Mouse (Mus musculus) liver, embryonic 16.5 days (tissue): ENCODE measurements at regions not wholly inside any gene's neighbourhood (a gene's known extent, or its start where the extent isn't known, plus 50 kb on each side); places are given as distances from the start of the nearest gene placed in this dataset.

Source experiments
- ATAC-seq: fragments of 200-750 bp; cut with Nextera tagmentation; 2 replicates; pipeline ENCODE4 v1.8.0; 2017; ENCODE audit warnings: low read depth, mild to moderate bottlenecking, moderate number of reproducible peaks, moderate library complexity
- H3K27ac ChIP-seq: fragments of 300-500 bp; sonication (generic); 2 replicates; pipeline ENCODE4 v1.5.1; 2014; ENCODE audit warnings: mild to moderate bottlenecking, low read length
- H3K27me3 ChIP-seq: fragments of 300-500 bp; sonication (generic); 2 replicates; pipeline ENCODE4 v1.6.1; 2014; ENCODE audit warnings: low read depth, low read length, mixed read lengths; ENCODE audit not compliant: control insufficient read depth, insufficient read depth
- H3K36me3 ChIP-seq: fragments of 300-500 bp; sonication (generic); 2 replicates; pipeline ENCODE4 v1.6.1; 2014; ENCODE audit warnings: mild to moderate bottlenecking; ENCODE audit not compliant: control insufficient read depth, insufficient read depth
- H3K4me1 ChIP-seq: fragments of 300-500 bp; sonication (generic); 2 replicates; pipeline ENCODE4 v1.6.1; 2014; ENCODE audit warnings: low read depth, low read length, mixed read lengths; ENCODE audit not compliant: control insufficient read depth
- H3K4me2 ChIP-seq: fragments of 300-500 bp; sonication (generic); 2 replicates; pipeline ENCODE4 v1.6.1; 2014; ENCODE audit warnings: low read depth, low read length, mixed read lengths
- H3K4me3 ChIP-seq: fragments of 300-500 bp; sonication (generic); 2 replicates; pipeline ENCODE4 v1.5.1; 2014; ENCODE audit warnings: low read depth, mild to moderate bottlenecking, low read length
- H3K9ac ChIP-seq: fragments of 300-500 bp; sonication (generic); 2 replicates; pipeline ENCODE4 v1.6.1; 2014; ENCODE audit warnings: low read depth, low read length
- H3K9me3 ChIP-seq: fragments of 300-500 bp; sonication (generic); replicated peaks from 2 replicates; pipeline ENCODE4 v1.6.1; 2016; ENCODE audit warnings: low read length; ENCODE audit not compliant: control insufficient read depth
- WGBS: fragments of 180-500 bp; shearing (Covaris S2); extraction: QIAGEN DNeasy Blood & Tissue Kit; methylation state at CpG from one replicate; pipeline ENCODE4 v1.1.7; 2014; ENCODE audit not compliant: insufficient replicate concordance; 5-methylcytosine and 5-hydroxymethylcytosine counted together

DNA sequence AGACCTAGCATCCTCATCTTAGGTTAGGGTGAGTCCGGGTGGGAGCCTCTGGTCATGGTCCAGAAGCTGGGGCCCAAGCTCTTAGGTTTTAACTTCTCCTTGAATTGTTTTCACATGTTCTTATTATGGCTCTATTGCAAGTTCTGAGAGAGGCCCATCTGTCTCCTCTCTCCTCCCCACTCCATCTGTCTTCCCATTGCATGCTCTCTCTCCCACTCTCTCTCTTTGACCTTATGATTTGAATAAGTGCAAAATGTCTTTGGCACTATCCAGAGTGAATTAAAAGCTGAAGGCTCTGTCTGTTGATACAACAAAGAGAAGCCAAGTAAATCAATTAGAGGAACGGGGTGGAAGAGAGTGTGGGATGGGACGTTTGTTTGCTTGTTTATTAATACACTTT is 146.2 kb upstream of the Rfx3 start:
- 55% methylated on average over 3 of the region's 3 CpGs for WGBS

DNA sequence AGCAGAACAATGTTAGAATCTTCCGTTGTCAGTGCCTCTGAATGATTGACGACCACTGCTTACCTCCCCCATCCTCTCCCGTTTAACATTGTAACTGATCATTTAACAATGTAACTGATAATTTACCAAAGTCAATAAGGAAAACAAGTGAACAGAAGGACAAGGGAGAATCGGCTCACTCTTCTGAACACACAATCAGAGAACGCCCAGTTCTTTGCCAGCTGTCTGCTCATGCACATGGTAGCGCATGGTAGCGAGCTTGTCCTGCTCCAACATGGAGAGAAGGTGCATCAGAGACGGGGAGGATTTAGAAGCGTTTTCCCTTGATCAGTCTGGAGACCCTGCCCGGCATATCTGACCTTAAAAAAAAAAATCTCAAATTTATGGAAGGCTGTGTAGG is 126.6 kb upstream of the Rfx3 start:
- Histone ChIP-seq H3K4me3 (no peak overlapping the region), H3K4me2 (no peak overlapping the region), H3K27ac (no peak overlapping the region), H3K36me3 (no peaks in the 10 kb centered on the region), H3K27me3 (no peaks in the 10 kb centered on the region), H3K9me3 (no peaks in the 10 kb centered on the region), H3K4me1 (no peaks in the 10 kb centered on the region), H3K9ac (no peak overlapping the region)
- WGBS: 62% methylated on average over 10 of the region's 10 CpGs
- no peak for ATAC-seq

More for the DNA sequence above, 146.2 kb upstream of the Rfx3 start:
- no peak for ATAC-seq
- Histone ChIP-seq H3K36me3 (no peaks in the 10 kb centered on the region), H3K4me2 (no peak overlapping the region), H3K9me3 (no peaks in the 10 kb centered on the region), H3K27ac (no peak overlapping the region), H3K4me1 (no peaks in the 10 kb centered on the region), H3K4me3 (no peak overlapping the region), H3K9ac (no peak overlapping the region), H3K27me3 (no peaks in the 10 kb centered on the region)

DNA sequence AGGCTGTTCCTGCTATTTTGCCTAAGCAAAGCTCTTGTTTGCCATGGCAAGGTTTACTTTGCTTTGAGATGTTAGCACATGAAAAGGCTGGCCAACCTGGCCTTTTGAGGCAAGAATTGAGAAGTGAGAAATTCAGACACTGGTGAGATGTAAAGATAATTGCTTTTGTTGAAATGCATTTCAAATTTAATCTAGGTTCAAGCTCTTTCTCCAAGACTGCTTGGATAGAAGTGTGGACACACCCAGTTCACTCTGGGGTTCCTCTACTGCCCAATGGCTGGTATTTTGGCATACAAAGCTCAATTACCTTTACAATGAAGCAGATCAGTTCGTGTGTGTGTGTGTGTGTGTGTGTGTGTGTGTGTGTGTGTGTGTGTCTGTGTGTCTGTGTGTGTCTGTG is 123.8 kb upstream of the Rfx3 start:
- WGBS: 17% methylated on average over 1 of the region's 1 CpGs
- no peak for ATAC-seq
- H3K27ac ChIP-seq: no peak overlapping the region

DNA sequence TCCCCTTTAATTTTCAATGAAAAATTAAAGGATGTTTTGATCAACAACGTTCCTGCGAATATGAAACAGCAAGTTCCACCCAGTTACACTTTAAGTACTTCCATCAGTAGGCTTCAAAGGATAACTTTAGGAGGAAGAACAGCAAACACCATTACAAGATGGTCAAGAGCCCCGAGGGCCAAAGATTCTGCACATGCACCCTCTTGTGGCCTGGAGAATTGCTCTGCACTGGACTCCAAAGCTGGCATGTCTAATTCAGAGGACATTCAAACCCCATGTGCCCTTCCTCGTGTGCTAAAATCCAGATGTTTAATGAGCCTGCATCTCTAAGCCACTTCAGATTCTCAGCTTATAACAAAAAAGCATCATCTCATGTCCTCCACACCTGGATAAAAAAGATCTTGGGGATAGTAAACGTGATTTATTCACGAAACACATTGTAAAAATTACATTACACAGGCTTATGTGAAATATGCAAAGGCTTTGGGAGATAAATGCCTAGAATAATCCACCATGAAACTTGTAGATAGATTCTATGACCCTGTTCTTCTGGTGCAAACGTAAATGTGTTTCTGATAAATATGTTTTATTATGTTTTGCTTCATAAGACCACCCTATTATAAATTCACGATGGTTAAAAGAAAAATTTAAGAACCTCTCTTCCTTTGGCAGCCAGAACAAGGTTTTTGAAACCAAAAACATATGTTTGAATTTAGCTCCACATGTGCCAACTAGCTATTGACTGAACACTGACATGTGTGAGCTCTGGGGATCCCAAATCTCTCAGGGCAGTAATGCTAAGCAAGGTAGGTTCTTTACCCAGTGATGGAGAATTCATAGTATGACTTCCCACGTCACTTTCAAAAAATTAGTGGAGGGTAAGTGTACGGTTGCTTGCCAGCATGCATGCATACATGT is 100.6 kb upstream of the Rfx3 start:
- ATAC-seq: no peak

More for the DNA sequence above, 123.8 kb upstream of the Rfx3 start:
- Histone ChIP-seq H3K27me3 (no peaks in the 10 kb centered on the region), H3K4me1 (no peaks in the 10 kb centered on the region), H3K36me3 (no peaks in the 10 kb centered on the region), H3K4me3 (no peak overlapping the region), H3K9ac (no peak overlapping the region), H3K9me3 (no peaks in the 10 kb centered on the region), H3K4me2 (no peak overlapping the region; the same call in 1 of the 2 replicates)

DNA sequence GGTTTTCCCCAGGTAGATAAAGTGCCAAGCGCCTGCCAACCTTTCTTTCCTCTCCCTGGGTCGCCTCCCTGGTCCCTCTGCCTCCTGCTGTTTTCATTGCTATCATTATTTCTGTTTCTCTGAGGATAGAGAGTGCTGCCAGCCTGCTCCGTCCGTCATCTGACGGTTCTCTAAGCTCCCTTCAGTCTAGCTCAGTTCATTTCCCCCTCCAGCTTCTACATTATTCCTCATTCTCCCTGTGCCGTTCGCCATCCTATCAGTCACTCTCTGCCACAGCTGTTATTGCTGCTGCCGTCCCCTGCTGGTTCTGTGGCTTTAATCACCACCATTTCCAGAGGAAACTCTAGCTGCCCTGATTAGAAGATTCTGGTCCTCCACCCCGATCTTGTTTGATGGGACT is 84.7 kb upstream of the Rfx3 start:
- ATAC-seq: no peak

More for the DNA sequence above, 100.6 kb upstream of the Rfx3 start:
- Histone ChIP-seq H3K9me3 (no peaks in the 10 kb centered on the region), H3K36me3 (no peaks in the 10 kb centered on the region), H3K27me3 (no peaks in the 10 kb centered on the region), H3K4me2 (no peak overlapping the region), H3K4me1 (no peaks in the 10 kb centered on the region), H3K27ac (no peak overlapping the region), H3K4me3 (no peak overlapping the region), H3K9ac (no peak overlapping the region)
- WGBS: 64% methylated on average over 10 of the region's 10 CpGs

DNA sequence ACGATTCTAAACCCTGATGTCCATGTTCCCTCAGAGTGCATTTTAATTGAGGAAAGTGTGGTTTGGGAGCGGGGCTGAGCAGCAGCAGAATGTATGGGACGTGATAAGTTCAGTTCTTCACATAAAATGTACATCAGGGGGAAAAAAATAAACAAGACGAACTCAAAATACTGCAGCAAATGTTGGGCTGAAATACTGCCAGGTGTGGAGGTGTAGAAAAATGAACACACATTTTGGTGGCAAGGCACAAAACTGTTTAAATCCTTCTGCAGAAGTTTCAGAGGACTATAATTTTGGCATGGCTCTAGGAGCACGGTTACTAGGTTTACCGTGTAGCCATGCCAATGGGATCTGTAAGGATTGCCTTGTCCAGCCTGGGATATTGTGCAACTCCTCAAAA is 81.3 kb upstream of the Rfx3 start:
- Histone ChIP-seq H3K9me3 (no peaks in the 10 kb centered on the region), H3K4me1 (no peaks in the 10 kb centered on the region), H3K4me2 (no peak overlapping the region), H3K36me3 (no peaks in the 10 kb centered on the region), H3K27me3 (no peaks in the 10 kb centered on the region), H3K9ac (no peak overlapping the region), H3K4me3 (no peak overlapping the region), H3K27ac (no peak overlapping the region)
- WGBS: 63% methylated on average over 6 of the region's 6 CpGs
- ATAC-seq: no peak

More for the DNA sequence above, 84.7 kb upstream of the Rfx3 start:
- H3K4me1 ChIP-seq: no peaks in the 10 kb centered on the region
- 19% methylated on average over 9 of the region's 9 CpGs for WGBS
- no peak overlapping the region for H3K4me3 ChIP-seq
- no peaks in the 10 kb centered on the region for H3K9me3 ChIP-seq
- H3K27ac ChIP-seq: no peak overlapping the region
- no peak overlapping the region for H3K4me2 ChIP-seq
- H3K9ac ChIP-seq: no peak overlapping the region
- H3K36me3 ChIP-seq: no peaks in the 10 kb centered on the region
- no peaks in the 10 kb centered on the region for H3K27me3 ChIP-seq

DNA sequence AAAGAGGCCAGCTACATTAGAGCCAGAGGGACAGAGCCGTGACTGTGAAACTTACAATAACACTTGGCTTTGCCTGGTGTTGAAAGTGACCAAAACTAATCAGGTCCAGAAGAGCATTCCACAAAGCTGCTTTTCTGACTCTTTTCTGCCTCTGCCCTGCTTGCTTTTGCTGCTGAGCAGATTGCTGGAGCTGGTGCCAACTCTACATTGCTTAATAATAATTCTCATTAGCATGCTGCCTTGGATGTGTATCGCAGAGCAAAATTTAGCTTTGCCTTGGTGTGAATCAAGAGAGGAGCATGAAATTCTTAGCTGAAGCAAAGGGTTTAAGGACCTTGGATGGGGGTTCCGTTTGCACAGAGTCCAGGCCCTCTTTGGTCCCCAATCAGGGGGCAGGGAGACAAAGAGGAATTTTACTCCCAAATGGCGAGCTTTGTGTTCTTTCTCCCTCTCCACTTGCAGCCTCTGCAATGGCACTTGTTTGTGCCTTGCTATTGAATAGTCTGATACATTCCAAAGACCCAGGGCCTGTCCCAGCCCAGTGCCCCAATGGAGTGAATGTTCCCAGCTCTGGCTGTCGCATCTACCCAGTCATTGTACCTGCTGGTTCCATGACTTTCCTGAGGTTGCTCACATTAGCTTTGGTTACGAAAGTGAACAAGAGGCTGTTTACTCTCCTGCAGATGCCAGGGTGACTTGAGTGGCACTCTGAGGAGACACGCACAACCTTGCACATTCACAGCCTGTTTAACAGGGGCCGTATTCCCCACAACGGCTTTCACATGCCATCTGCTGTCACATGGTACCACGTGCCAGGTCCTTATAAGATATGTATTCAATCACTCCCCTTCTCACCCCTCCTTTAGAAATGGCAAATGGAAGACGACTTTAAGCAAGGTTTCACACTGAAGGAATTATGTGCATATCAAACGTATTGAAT is 76.9 kb upstream of the Rfx3 start:
- Histone ChIP-seq H3K27ac (no peak overlapping the region), H3K4me2 (no peak overlapping the region), H3K4me3 (no peak overlapping the region), H3K4me1 (no peaks in the 10 kb centered on the region), H3K9ac (no peak overlapping the region), H3K9me3 (no peaks in the 10 kb centered on the region), H3K36me3 (no peaks in the 10 kb centered on the region), H3K27me3 (no peaks in the 10 kb centered on the region)
- no peak for ATAC-seq
- WGBS: 66% methylated on average over 12 of the region's 12 CpGs

DNA sequence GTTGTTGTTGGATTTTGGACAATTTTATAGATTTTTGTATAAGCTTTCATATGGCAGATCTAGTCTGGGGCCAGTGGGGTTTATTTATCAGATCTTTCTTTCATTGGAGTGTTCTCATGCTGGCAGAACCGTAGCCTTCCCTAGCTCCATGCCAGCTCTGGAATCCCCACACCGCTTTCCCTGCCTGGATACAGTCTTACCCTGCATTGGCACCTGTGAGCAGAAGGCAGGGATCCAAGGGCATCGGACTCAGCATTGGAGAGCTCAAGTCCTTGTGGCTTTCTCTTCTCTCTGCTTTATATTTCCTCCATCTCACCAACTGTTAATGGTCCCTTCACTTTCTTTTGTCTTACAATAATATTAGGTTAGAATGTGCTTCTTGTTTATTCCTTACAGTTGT is 59.4 kb upstream of the Rfx3 start:
- Histone ChIP-seq H3K4me2 (no peak overlapping the region), H3K27me3 (no peaks in the 10 kb centered on the region), H3K4me1 (no peaks in the 10 kb centered on the region), H3K36me3 (no peaks in the 10 kb centered on the region), H3K4me3 (no peak overlapping the region), H3K9me3 (no peaks in the 10 kb centered on the region), H3K27ac (no peak overlapping the region), H3K9ac (no peak overlapping the region)
- ATAC-seq: no peak
- 59% methylated on average over 3 of the region's 3 CpGs for WGBS
